Mouse (Mus musculus) midbrain, embryonic 10.5 days (tissue): Measurements from ENCODE around the gene Dpagt1. TPM values are rescaled to one million over a fixed set of nuclear protein-coding genes. Genes with fewer than 3 reads are reported as not detected.
"Not testable (repeated sequence)": the region's sequence is repeated elsewhere in the genome, so short reads cannot be mapped to it uniquely, and the experiment has no call there.

Experiments used
- DNase-seq: peaks from one replicate; pipeline ENCODE4 v3.0.0-alpha.2; 2017; ENCODE audit warnings: low spot score
- H3K27ac ChIP-seq: fragments of 300-500 bp; sonication (generic); replicated peaks from 2 replicates; pipeline ENCODE4 v1.5.1; 2016; ENCODE audit warnings: mild to moderate bottlenecking
- H3K27me3 ChIP-seq: fragments of 300-500 bp; sonication (generic); 2 replicates; pipeline ENCODE4 v1.6.1; 2016; ENCODE audit warnings: low read depth, mild to moderate bottlenecking; ENCODE audit not compliant: poor library complexity, severe bottlenecking
- H3K36me3 ChIP-seq: fragments of 300-500 bp; sonication (generic); 2 replicates; pipeline ENCODE4 v1.6.1; 2016; ENCODE audit warnings: mild to moderate bottlenecking, moderate library complexity
- H3K4me1 ChIP-seq: fragments of 300-500 bp; sonication (generic); 2 replicates; pipeline ENCODE4 v1.6.1; 2016
- H3K4me3 ChIP-seq: fragments of 300-500 bp; sonication (generic); 2 replicates; pipeline ENCODE4 v1.5.1; 2016; ENCODE audit warnings: mild to moderate bottlenecking, moderate library complexity
- H3K9me3 ChIP-seq: fragments of 300-500 bp; sonication (generic); replicated peaks from 2 replicates; pipeline ENCODE4 v1.6.1; 2016; ENCODE audit warnings: mild to moderate bottlenecking
- WGBS: fragments of 180-500 bp; shearing (Covaris S2); methylation state at CpG from one replicate; pipeline ENCODE4 v1.1.7; 2016; 5-methylcytosine and 5-hydroxymethylcytosine counted together
- polyA plus RNA-seq: library from polyadenylated mRNA; unstranded; fragments of >200 nt; fragmentation: Nextera tagmentation; extraction: Ambion mirVana; gene quantifications from 2 replicates; pipeline ENCODE4 v1.2.1, GENCODE M21; 2016

Dpagt1 gene
- polyA plus RNA-seq: 45.6 and 47.5 TPM in 2 replicates

GRCm38 (mm10) chr9:44325768-44326370, at the start of gene Dpagt1:
Gene Dpagt1 (plus strand): TSS chr9:44326019.
- Histone ChIP-seq H3K36me3 (peaks cover 31% of the 10 kb centered on the region), H3K9me3 (no peaks in the 10 kb centered on the region), H3K27ac (peak within 1 kb of the TSS; percentile 96), H3K4me1 (peaks cover 26% of the 10 kb centered on the region), H3K4me3 (peak within 1 kb of the TSS; percentile 78), H3K27me3 (no peaks in the 10 kb centered on the region)
- DNase-seq: no peak
- 8% methylated on average over 12 of the region's 12 CpGs for WGBS

- H3K36me3 ChIP-seq: peaks cover 36% of the 10 kb centered on the region
- H3K4me1 ChIP-seq: peaks cover 27% of the 10 kb centered on the region
- H3K9me3 ChIP-seq: no peaks in the 10 kb centered on the region
- DNase-seq: no peak
- no peak overlapping the region for H3K27ac ChIP-seq
- 85% methylated on average over 5 of the region's 5 CpGs for WGBS
- peaks cover 27% of the 10 kb centered on the region for H3K27me3 ChIP-seq
- no peak overlapping the region for H3K4me3 ChIP-seq
These were observed 42.6 kb upstream of the Dpagt1 start for GRCm38 (mm10) chr9:44283183-44283582.

- Histone ChIP-seq H3K36me3 (peaks cover 22% of the 10 kb centered on the region), H3K27ac (peak overlapping the region; percentile 79; the same call in 1 of the 2 replicates), H3K4me3 (peak overlapping the region; percentile 82; the same call in 1 of the 2 replicates), H3K9me3 (peaks cover 8% of the 10 kb centered on the region; the same call in 1 of the 2 replicates), H3K27me3 (peaks cover 46% of the 10 kb centered on the region), H3K4me1 (peaks cover 40% of the 10 kb centered on the region)
- no peak for DNase-seq
- WGBS: 10% methylated on average over 6 of the region's 6 CpGs
These were observed 39.5 kb upstream of the Dpagt1 start for GRCm38 (mm10) chr9:44286256-44286850.

GRCm38 (mm10) chr9:44287003-44287400, 38.8 kb upstream of the Dpagt1 start:
- Histone ChIP-seq H3K4me1 (peaks cover 40% of the 10 kb centered on the region), H3K27ac (peak overlapping the region; percentile 79), H3K36me3 (peaks cover 24% of the 10 kb centered on the region), H3K4me3 (peak overlapping the region; percentile 82), H3K27me3 (peaks cover 46% of the 10 kb centered on the region), H3K9me3 (peaks cover 8% of the 10 kb centered on the region; the same call in 1 of the 2 replicates)
- DNase-seq: no peak
- 6% methylated on average over 11 of the region's 11 CpGs for whole genome bisulfite sequencing

- H3K4me3 ChIP-seq: peak overlapping the region; percentile 82
- peaks cover 30% of the 10 kb centered on the region for H3K36me3 ChIP-seq
- no peak for DNase-seq
- peaks cover 8% of the 10 kb centered on the region; the same call in 1 of the 2 replicates for H3K9me3 ChIP-seq
- peaks cover 46% of the 10 kb centered on the region for H3K27me3 ChIP-seq
- H3K4me1 ChIP-seq: peaks cover 40% of the 10 kb centered on the region
- under 1% methylated on average over 47 of the region's 47 CpGs for WGBS
- H3K27ac ChIP-seq: peak overlapping the region; percentile 79
These were observed 38.3 kb upstream of the Dpagt1 start for GRCm38 (mm10) chr9:44287401-44288075.

GRCm38 (mm10) chr9:44288076-44288958, 37.5 kb upstream of the Dpagt1 start, which contains the start of gene Abcg4:
Gene Abcg4 (minus strand): TSS chr9:44288615.
- WGBS: 1% methylated on average over 38 of the region's 38 CpGs
- Histone ChIP-seq H3K27ac (peak within 1 kb of the TSS; percentile 79), H3K9me3 (peaks cover 8% of the 10 kb centered on the region; the same call in 1 of the 2 replicates), H3K4me3 (peak within 1 kb of the TSS; percentile 82), H3K36me3 (peaks cover 38% of the 10 kb centered on the region), H3K27me3 (peaks cover 46% of the 10 kb centered on the region), H3K4me1 (peaks cover 40% of the 10 kb centered on the region)
- peak; percentile 74 for DNase-seq

GRCm38 (mm10) chr9:44288959-44289291, 36.9 kb upstream of the Dpagt1 start:
- H3K27ac ChIP-seq: peak overlapping the region; percentile 79
- H3K4me1 ChIP-seq: peaks cover 40% of the 10 kb centered on the region
- H3K4me3 ChIP-seq: peak overlapping the region; percentile 82
- peaks cover 40% of the 10 kb centered on the region for H3K36me3 ChIP-seq
- WGBS: 4% methylated on average over 11 of the region's 11 CpGs
- peak; percentile 28 for DNase-seq
- H3K9me3 ChIP-seq: peaks cover 8% of the 10 kb centered on the region; the same call in 1 of the 2 replicates
- H3K27me3 ChIP-seq: peaks cover 46% of the 10 kb centered on the region

GRCm38 (mm10) chr9:44292490-44292889, 33.3 kb upstream of the Dpagt1 start:
- peaks cover 21% of the 10 kb centered on the region for H3K4me1 ChIP-seq
- H3K4me3 ChIP-seq: no peak overlapping the region
- H3K36me3 ChIP-seq: peaks cover 74% of the 10 kb centered on the region
- no peak overlapping the region for H3K27ac ChIP-seq
- H3K9me3 ChIP-seq: peaks cover 8% of the 10 kb centered on the region; the same call in 1 of the 2 replicates
- H3K27me3 ChIP-seq: peaks cover 27% of the 10 kb centered on the region
- WGBS: 76% methylated on average over 3 of the region's 3 CpGs
- peak; percentile 26 for DNase-seq

- H3K27me3 ChIP-seq, H3K27ac ChIP-seq, H3K4me3 ChIP-seq, DNase-seq, H3K9me3 ChIP-seq: not testable (repeated sequence)
- 94% methylated on average over 3 of the region's 3 CpGs for WGBS
- H3K36me3 ChIP-seq: peaks cover 84% of the 10 kb centered on the region
- H3K4me1 ChIP-seq: peaks cover 16% of the 10 kb centered on the region
These were observed 25.8 kb upstream of the Dpagt1 start for GRCm38 (mm10) chr9:44300001-44300400.

- peak within 1 kb of the TSS; percentile 90 for H3K27ac ChIP-seq
- H3K27me3 ChIP-seq: peaks cover under 1% of the 10 kb centered on the region
- no peaks in the 10 kb centered on the region for H3K9me3 ChIP-seq
- H3K4me1 ChIP-seq: peaks cover 25% of the 10 kb centered on the region
- peak; percentile 99 for DNase-seq
- H3K4me3 ChIP-seq: peak within 1 kb of the TSS; percentile 91
- H3K36me3 ChIP-seq: peaks cover 30% of the 10 kb centered on the region
- under 1% methylated on average over 54 of the region's 54 CpGs for WGBS
These were observed 20.2 kb upstream of the Dpagt1 start, which contains the start of gene Hinfp for GRCm38 (mm10) chr9:44305466-44306079. Gene Hinfp (minus strand): TSS chr9:44305671.

- H3K36me3 ChIP-seq: peaks cover 25% of the 10 kb centered on the region
- H3K4me3 ChIP-seq: no peak overlapping the region
- DNase-seq: no peak
- H3K9me3 ChIP-seq: no peaks in the 10 kb centered on the region
- peaks cover 34% of the 10 kb centered on the region for H3K4me1 ChIP-seq
- peaks cover 10% of the 10 kb centered on the region for H3K27me3 ChIP-seq
- 89% methylated on average over 6 of the region's 6 CpGs for WGBS
- no peak overlapping the region for H3K27ac ChIP-seq
These were observed 19.3 kb upstream of the Dpagt1 start for GRCm38 (mm10) chr9:44306532-44306931.
